Mouse (Mus musculus) midbrain, embryonic 16.5 days (tissue): ENCODE data around the gene Fat3. TPM values are rescaled to one million over a fixed set of nuclear protein-coding genes. Genes with fewer than 3 reads are reported as not detected.
A peak's percentile ranks its signal among the peaks of the same experiment; 100 is the strongest.

ENCODE experiments used
- ATAC-seq: fragments of 200-750 bp; cut with Nextera tagmentation; 2 replicates; pipeline ENCODE4 v1.8.0; 2017; ENCODE audit warnings: moderate TSS enrichment
- H3K27ac ChIP-seq: fragments of 300-500 bp; sonication (generic); 2 replicates; pipeline ENCODE4 v1.5.1; 2014; ENCODE audit warnings: mild to moderate bottlenecking, low read length, mixed read lengths
- H3K27me3 ChIP-seq: fragments of 300-500 bp; sonication (generic); 2 replicates; pipeline ENCODE4 v1.6.1; 2014; ENCODE audit warnings: low read depth, low read length, mixed read lengths; ENCODE audit not compliant: control insufficient read depth, insufficient read depth
- H3K36me3 ChIP-seq: fragments of 300-500 bp; sonication (generic); 2 replicates; pipeline ENCODE4 v1.6.1; 2014; ENCODE audit warnings: mild to moderate bottlenecking, low read length, moderate library complexity, mixed read lengths; ENCODE audit not compliant: control insufficient read depth, insufficient read depth
- H3K4me1 ChIP-seq: fragments of 300-500 bp; sonication (generic); 2 replicates; pipeline ENCODE4 v1.6.1; 2014; ENCODE audit warnings: mild to moderate bottlenecking, low read length, mixed read lengths; ENCODE audit not compliant: control insufficient read depth, insufficient read depth
- H3K4me2 ChIP-seq: fragments of 300-500 bp; sonication (generic); 2 replicates; pipeline ENCODE4 v1.6.1; 2014; ENCODE audit warnings: mild to moderate bottlenecking, low read length, mixed read lengths
- H3K4me3 ChIP-seq: fragments of 300-500 bp; sonication (generic); 2 replicates; pipeline ENCODE4 v1.5.1; 2014; ENCODE audit warnings: low read depth, mild to moderate bottlenecking, low read length, moderate library complexity, mixed read lengths
- H3K9ac ChIP-seq: fragments of 300-500 bp; sonication (generic); 2 replicates; pipeline ENCODE4 v1.6.1; 2014; ENCODE audit warnings: low read depth, low read length, mixed read lengths
- H3K9me3 ChIP-seq: fragments of 300-500 bp; sonication (generic); replicated peaks from 2 replicates; pipeline ENCODE4 v1.6.1; 2014; ENCODE audit warnings: mild to moderate bottlenecking, low read length, mixed read lengths; ENCODE audit not compliant: control insufficient read depth, poor library complexity, severe bottlenecking
- WGBS: fragments of 180-500 bp; shearing (Covaris S2); extraction: QIAGEN DNeasy Blood & Tissue Kit; methylation state at CpG from one replicate; pipeline ENCODE4 v1.1.7; 2014; 5-methylcytosine and 5-hydroxymethylcytosine counted together
- polyA plus RNA-seq: library from polyadenylated mRNA; unstranded; fragments of >200 nt; fragmentation: Nextera tagmentation; extraction: Ambion mirVana; gene quantifications from 2 replicates; pipeline ENCODE4 v1.2.1, GENCODE M21; 2015

Gene Fat3
- polyA plus RNA-seq, 1 experiment from 2014 or later: 13.4 TPM

DNA sequence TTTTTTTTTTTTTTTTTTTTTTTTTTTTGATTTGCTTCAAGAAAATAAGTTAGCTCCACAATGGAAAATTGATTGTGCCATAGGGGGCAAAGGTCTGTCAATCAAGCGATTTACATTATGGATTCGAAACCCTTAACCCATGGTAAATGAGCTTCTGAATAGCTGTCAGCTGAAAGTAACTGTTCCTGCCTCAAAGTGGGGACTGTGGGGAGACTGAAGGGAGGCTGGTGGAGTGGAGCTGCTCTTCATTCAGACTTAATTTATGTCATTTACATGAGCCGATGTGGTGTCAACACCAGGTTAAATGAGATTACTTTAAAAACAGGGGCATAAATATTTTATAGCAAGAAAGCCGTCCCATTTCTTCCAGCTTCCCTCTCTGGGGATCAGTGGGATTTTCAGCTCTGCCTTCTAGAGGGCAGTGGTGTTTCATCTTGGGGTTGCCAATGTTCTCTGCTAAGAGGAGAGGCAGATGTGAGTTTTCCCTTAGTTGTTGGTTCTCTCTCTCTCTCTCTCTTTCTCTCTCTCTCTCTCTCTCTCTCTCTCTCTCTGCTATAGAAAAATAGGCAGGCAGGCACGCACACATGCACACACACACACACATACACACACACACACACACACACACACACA, 581.6 kb downstream of the Fat3 start:
- Histone ChIP-seq H3K9me3 (no peaks in the 10 kb centered on the region), H3K36me3 (peaks cover 3% of the 10 kb centered on the region; the same call in 1 of the 2 replicates), H3K4me2 (no peak overlapping the region), H3K4me3 (no peak overlapping the region), H3K9ac (no peak overlapping the region), H3K27ac (no peak overlapping the region), H3K4me1 (no peaks in the 10 kb centered on the region), H3K27me3 (no peaks in the 10 kb centered on the region)
- ATAC-seq: peak; percentile 73
- WGBS: 37% methylated on average over 5 of the region's 5 CpGs

DNA sequence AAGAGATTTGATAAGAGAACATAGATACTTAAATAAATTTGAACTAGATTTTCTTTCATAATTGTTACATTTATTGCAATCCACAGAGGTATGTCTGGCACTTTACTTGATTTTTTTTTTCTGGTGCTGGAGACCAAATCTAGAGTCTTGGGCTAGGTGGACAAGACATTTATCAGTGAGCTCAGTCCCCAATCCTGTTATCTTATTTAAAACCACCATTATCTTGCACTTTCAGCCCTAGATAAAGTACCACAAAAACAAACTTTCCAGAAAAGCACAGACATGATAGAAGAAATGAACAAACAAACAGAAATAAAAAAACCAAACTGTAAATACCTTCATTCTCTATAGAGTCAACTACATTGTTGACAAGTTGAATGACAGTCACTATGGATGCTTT, 584.5 kb downstream of the Fat3 start:
- H3K4me3 ChIP-seq: no peak overlapping the region
- no peaks in the 10 kb centered on the region for H3K4me1 ChIP-seq
- no peak for ATAC-seq
- no peak overlapping the region for H3K27ac ChIP-seq
- H3K27me3 ChIP-seq: no peaks in the 10 kb centered on the region
- no peak overlapping the region for H3K4me2 ChIP-seq
- peaks cover 3% of the 10 kb centered on the region; the same call in 1 of the 2 replicates for H3K36me3 ChIP-seq
- no peaks in the 10 kb centered on the region for H3K9me3 ChIP-seq
- H3K9ac ChIP-seq: no peak overlapping the region

DNA sequence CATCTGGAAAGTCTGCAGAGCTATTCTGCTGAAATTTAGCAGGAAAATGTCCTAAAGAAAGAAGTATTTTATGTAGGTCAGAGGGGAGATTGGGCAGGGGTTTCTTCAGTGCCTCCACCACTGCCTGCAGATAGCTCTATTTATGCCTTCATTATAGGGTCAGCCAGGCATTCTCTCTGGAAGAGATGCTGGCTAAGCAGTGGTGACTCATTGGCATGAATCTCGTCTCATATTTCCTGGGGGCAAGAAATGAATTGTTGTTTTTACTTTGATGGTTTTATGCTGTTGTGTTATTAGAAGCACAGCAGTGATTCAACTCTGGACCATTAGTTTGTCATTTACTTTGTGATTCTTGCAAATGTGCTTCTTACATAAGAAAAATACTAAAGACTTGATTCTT, 588.4 kb downstream of the Fat3 start:
- WGBS: 38% methylated on average over 1 of the region's 1 CpGs
- no peaks in the 10 kb centered on the region for H3K9me3 ChIP-seq
- no peaks in the 10 kb centered on the region for H3K4me1 ChIP-seq
- no peak overlapping the region for H3K9ac ChIP-seq
- H3K27me3 ChIP-seq: no peaks in the 10 kb centered on the region
- no peak overlapping the region for H3K27ac ChIP-seq
- peaks cover 3% of the 10 kb centered on the region; the same call in 1 of the 2 replicates for H3K36me3 ChIP-seq
- H3K4me2 ChIP-seq: no peak overlapping the region
- no peak overlapping the region for H3K4me3 ChIP-seq
- ATAC-seq: no peak

DNA sequence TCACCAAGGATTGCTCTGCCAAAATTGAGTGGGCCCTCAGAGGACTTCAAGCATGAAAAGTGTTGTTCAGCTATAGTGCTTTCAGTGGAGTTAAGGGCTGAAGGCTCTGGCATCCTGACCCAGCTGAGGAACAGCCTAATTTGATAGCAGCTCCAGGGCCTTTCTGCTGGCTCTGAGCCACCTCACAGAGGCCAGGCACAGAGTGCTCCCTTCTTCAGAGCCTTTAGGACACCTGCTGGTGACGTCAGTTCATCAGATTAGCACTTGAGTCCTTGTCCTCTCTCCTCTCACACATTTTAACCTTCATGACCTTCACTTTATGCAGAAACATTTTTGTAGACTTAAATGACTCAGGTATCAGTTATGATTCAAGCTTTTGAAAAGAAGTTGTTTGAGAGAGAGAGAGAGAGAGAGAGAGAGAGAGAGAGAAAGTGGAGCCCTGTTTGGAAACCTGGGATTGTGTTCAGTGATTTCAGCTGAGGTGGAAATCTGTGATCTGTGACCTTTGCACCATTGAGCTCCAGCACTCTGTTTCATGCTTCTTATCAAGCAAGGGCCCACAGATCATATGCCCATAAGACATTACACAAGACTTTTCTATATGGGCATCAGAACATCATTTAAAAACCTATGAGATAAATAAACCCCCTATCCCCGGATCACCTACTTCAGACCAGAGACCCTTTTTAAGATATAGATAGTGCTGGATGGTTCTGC, 591.5 kb downstream of the Fat3 start:
- Histone ChIP-seq H3K9ac (no peak overlapping the region), H3K27ac (no peak overlapping the region), H3K27me3 (no peaks in the 10 kb centered on the region), H3K4me2 (no peak overlapping the region), H3K9me3 (no peaks in the 10 kb centered on the region), H3K4me1 (0 out of 2 replicates have a peak, but pooled peaks cover 2% of the 10 kb centered on the region), H3K36me3 (no peaks in the 10 kb centered on the region), H3K4me3 (no peak overlapping the region)
- 56% methylated on average over 2 of the region's 2 CpGs for WGBS
- ATAC-seq: no peak

DNA sequence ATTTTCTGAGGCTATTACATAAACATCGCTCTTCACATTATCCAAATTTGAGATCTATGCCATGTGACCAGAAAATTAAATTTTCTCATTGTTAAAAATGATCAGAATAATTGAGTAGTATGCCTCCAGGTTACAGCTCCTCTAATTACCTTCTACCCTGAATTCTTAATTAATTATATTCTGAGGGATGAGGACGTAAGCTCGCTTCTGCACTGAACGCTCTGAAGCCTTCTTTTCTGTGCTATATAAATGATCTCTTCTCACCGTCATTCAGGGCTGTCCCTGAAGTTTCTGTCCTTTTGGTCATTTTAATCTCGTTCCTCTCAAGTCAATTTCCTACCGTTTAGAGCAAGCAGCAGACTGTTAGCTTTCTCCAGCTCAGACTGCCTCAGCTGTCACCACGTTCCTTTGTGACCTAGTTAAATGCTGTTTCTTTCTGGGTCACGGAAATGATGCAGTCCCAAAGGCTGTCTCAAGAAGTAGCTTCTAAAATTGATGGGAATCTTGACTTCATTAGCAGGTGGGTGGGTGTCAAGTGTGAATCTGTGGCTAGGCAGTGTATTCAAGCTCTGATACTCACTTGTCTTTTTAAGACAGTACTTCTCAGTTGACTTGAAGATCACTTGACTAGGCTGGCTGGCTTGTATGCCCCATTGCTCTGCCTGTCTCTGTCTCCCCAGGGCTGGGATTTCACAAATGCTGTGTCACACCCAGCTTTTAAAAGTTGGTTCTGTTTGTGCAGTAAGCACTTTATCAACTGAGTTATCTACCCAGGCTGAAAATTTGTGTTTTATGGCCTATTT, 596.9 kb downstream of the Fat3 start:
- no peaks in the 10 kb centered on the region for H3K27me3 ChIP-seq
- peaks cover 7% of the 10 kb centered on the region; the same call in 1 of the 2 replicates for H3K4me1 ChIP-seq
- no peaks in the 10 kb centered on the region for H3K9me3 ChIP-seq
- 27% methylated on average over 9 of the region's 9 CpGs for WGBS
- H3K9ac ChIP-seq: no peak overlapping the region
- H3K27ac ChIP-seq: peak overlapping the region; percentile 35
- H3K36me3 ChIP-seq: no peaks in the 10 kb centered on the region
- H3K4me2 ChIP-seq: peak overlapping the region; percentile 30
- H3K4me3 ChIP-seq: no peak overlapping the region
- ATAC-seq: peak; percentile 66

DNA sequence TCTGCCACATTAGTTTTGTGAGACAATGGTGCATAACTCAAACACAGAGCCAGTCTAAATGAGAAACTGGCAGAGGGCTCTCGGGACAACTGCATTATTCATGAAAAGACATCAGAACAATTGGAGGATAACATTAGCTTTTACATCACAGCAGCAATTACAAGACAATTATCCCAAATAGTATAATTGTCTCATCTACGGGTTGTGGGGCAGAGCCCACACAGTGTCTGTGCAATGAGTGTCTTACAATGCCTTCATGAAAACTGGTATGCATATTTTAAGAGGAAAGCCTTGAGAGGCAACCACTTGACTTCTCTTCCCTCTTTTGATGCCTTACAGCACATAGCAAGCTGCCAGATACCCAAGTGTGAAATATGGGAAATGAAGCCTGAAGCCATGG, 603.0 kb downstream of the Fat3 start:
- no peaks in the 10 kb centered on the region for H3K9me3 ChIP-seq
- H3K4me3 ChIP-seq: no peak overlapping the region
- no peak for ATAC-seq
- no peaks in the 10 kb centered on the region for H3K36me3 ChIP-seq
- H3K27ac ChIP-seq: no peak overlapping the region
- no peaks in the 10 kb centered on the region for H3K27me3 ChIP-seq
- 46% methylated on average over 2 of the region's 2 CpGs for WGBS
- H3K4me1 ChIP-seq: no peaks in the 10 kb centered on the region
- no peak overlapping the region for H3K9ac ChIP-seq
- H3K4me2 ChIP-seq: no peak overlapping the region

DNA sequence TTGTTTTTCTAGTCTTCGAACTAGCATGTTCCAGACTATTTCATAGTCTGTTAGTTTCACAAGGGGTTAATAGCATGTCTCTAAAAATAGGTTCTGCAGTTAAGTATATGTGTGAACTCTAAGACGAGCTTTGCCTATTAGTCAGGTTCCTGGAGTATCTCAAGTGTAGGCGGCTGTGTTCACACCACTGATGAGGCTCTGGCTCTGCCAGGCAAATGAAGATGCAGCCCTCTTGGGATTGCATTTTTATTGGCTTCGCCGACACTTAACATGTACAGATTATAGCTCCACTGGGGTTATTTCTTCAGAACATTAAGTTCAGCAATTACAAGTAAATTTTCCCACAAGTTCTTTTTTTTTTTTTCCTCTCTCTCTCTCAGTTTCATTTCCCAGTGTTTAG, 614.3 kb downstream of the Fat3 start:
- Histone ChIP-seq H3K9ac (no peak overlapping the region), H3K9me3 (no peaks in the 10 kb centered on the region), H3K27me3 (no peaks in the 10 kb centered on the region), H3K4me2 (no peak overlapping the region), H3K36me3 (no peaks in the 10 kb centered on the region), H3K27ac (no peak overlapping the region), H3K4me3 (no peak overlapping the region), H3K4me1 (no peaks in the 10 kb centered on the region)
- 59% methylated on average over 5 of the region's 5 CpGs for WGBS
- ATAC-seq: no peak

DNA sequence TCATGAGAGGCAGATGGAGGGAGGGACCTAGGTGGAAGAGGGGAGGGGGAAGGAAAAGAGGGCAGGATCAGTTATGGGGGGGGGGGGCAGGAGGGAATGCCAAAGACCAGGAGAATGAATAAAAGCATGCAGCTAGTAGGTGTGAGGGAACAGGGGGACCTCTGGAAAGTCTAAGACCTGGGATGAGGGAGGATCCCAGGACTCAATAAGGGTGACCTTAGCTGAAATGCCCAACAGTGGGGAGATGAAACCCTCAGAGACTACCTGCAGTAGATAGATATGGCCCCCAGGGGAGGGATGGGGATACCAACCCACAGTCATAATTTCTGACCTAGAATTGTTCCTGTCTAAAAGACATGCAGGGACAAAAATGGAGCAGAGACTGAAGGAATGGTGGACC, 620.3 kb downstream of the Fat3 start:
- ATAC-seq: no peak
- no peaks in the 10 kb centered on the region for H3K36me3 ChIP-seq
- no peaks in the 10 kb centered on the region; the same call in 1 of the 2 replicates for H3K4me1 ChIP-seq
- H3K27ac ChIP-seq: no peak overlapping the region
- no peak overlapping the region for H3K9ac ChIP-seq
- H3K4me3 ChIP-seq: no peak overlapping the region
- H3K4me2 ChIP-seq: no peak overlapping the region
- H3K27me3 ChIP-seq: no peaks in the 10 kb centered on the region
- no peaks in the 10 kb centered on the region for H3K9me3 ChIP-seq

DNA sequence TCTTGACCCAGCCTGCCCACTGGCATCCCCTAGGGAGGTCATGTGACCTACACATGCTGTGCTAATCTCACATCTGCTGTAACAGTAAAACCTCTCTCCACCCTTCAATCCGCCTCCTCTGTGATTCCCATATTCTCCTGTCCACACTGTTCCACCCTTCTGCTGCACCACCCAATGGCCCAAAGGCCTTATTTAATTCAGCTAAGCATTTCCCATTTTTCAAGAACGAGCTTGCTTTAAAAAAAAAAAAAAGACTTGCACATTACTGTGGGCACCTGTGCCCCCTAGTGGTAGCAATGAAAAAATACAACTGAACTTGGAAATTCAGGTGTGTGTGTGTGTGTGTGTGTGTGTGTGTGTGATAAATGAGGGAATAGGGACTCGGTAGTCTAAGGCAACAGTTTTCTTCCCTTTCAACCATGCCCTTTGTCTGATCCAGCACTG, 620.9 kb downstream of the Fat3 start:
- WGBS: 29% methylated on average over 3 of the region's 3 CpGs
- Histone ChIP-seq H3K27me3 (no peaks in the 10 kb centered on the region), H3K4me1 (no peaks in the 10 kb centered on the region; the same call in 1 of the 2 replicates), H3K4me2 (no peak overlapping the region), H3K4me3 (no peak overlapping the region), H3K9ac (no peak overlapping the region), H3K36me3 (no peaks in the 10 kb centered on the region), H3K9me3 (no peaks in the 10 kb centered on the region), H3K27ac (no peak overlapping the region)
- no peak; the same call in 1 of the 2 replicates for ATAC-seq
